Mouse (Mus musculus) hindbrain, embryonic 15.5 days (tissue): Measurements from ENCODE around the gene Gimap1. TPM values are rescaled to one million over a fixed set of nuclear protein-coding genes. Genes with fewer than 3 reads are reported as not detected.

ENCODE experiments used
- ATAC-seq: fragments of 200-750 bp; cut with Nextera tagmentation; 2 replicates; pipeline ENCODE4 v1.8.0; 2017; ENCODE audit warnings: low read depth, moderate number of reproducible peaks, moderate TSS enrichment; ENCODE audit not compliant: low FRiP score
- H3K27ac ChIP-seq: fragments of 300-500 bp; sonication (generic); replicated peaks from 2 replicates; pipeline ENCODE4 v1.5.1; 2015; ENCODE audit warnings: mild to moderate bottlenecking, inconsistent platforms
- H3K27me3 ChIP-seq: fragments of 300-500 bp; sonication (generic); 2 replicates; pipeline ENCODE4 v1.6.1; 2015; ENCODE audit warnings: control low read depth, inconsistent platforms
- H3K36me3 ChIP-seq: fragments of 300-500 bp; sonication (generic); 2 replicates; pipeline ENCODE4 v1.6.1; 2015; ENCODE audit warnings: control low read depth, inconsistent platforms
- H3K4me1 ChIP-seq: fragments of 300-500 bp; sonication (generic); replicated peaks from 2 replicates; pipeline ENCODE4 v1.6.1; 2015; ENCODE audit warnings: control low read depth, inconsistent platforms
- H3K4me2 ChIP-seq: fragments of 300-500 bp; sonication (generic); 2 replicates; pipeline ENCODE4 v1.6.1; 2015; ENCODE audit warnings: moderate library complexity, mild to moderate bottlenecking, inconsistent platforms
- H3K4me3 ChIP-seq: fragments of 300-500 bp; sonication (generic); 2 replicates; pipeline ENCODE4 v1.5.1; 2015; ENCODE audit warnings: mild to moderate bottlenecking, inconsistent platforms
- H3K9ac ChIP-seq: fragments of 300-500 bp; sonication (generic); 2 replicates; pipeline ENCODE4 v1.6.1; 2015; ENCODE audit warnings: inconsistent platforms
- H3K9me3 ChIP-seq: fragments of 300-500 bp; sonication (generic); 2 replicates; pipeline ENCODE4 v1.6.1; 2016; ENCODE audit warnings: control low read depth, inconsistent platforms
- WGBS: fragments of 180-500 bp; shearing (Covaris S2); methylation state at CpG from one replicate; pipeline ENCODE4 v1.1.7; 2015; 5-methylcytosine and 5-hydroxymethylcytosine counted together
- polyA plus RNA-seq: library from polyadenylated mRNA; unstranded; fragments of >200 nt; fragmentation: Nextera tagmentation; extraction: Ambion mirVana; gene quantifications from 2 replicates; pipeline ENCODE4 v1.2.1, GENCODE M21; 2015

Gimap1 gene
- polyA plus RNA-seq, 1 experiment from 2014 or later: 6.5 TPM

GRCm38 (mm10) chr6:48741711-48742206 lies 2.9 kb downstream of the Gimap1 start:
- peak overlapping the region; percentile 60 for H3K4me3 ChIP-seq
- 23% methylated on average over 9 of the region's 9 CpGs for WGBS
- no peaks in the 10 kb centered on the region for H3K9me3 ChIP-seq
- no peaks in the 10 kb centered on the region for H3K36me3 ChIP-seq
- peak; percentile 72; the same call in 1 of the 2 replicates for ATAC-seq
- H3K4me2 ChIP-seq: peak overlapping the region; percentile 97
- no peak overlapping the region for H3K27ac ChIP-seq
- H3K9ac ChIP-seq: no peak overlapping the region
- peaks cover 18% of the 10 kb centered on the region; the same call in 1 of the 2 replicates for H3K4me1 ChIP-seq
- peaks cover 25% of the 10 kb centered on the region for H3K27me3 ChIP-seq

GRCm38 (mm10) chr6:48742422-48743351 lies 3.8 kb downstream of the Gimap1 start:
- Histone ChIP-seq H3K9ac (peak overlapping the region; percentile 56), H3K27me3 (peaks cover 25% of the 10 kb centered on the region), H3K4me3 (peak overlapping the region; percentile 60), H3K4me2 (peak overlapping the region; percentile 97), H3K9me3 (no peaks in the 10 kb centered on the region), H3K36me3 (no peaks in the 10 kb centered on the region), H3K27ac (peak overlapping the region; percentile 70), H3K4me1 (peaks cover 18% of the 10 kb centered on the region; the same call in 1 of the 2 replicates)
- ATAC-seq: peak; percentile 80
- WGBS: 2% methylated on average over 52 of the region's 52 CpGs

- H3K36me3 ChIP-seq: no peaks in the 10 kb centered on the region
- no peak overlapping the region for H3K4me2 ChIP-seq
- no peak for ATAC-seq
- H3K27ac ChIP-seq: no peak overlapping the region
- no peak overlapping the region for H3K9ac ChIP-seq
- 61% methylated on average over 2 of the region's 2 CpGs for WGBS
- H3K4me1 ChIP-seq: peaks cover 18% of the 10 kb centered on the region; the same call in 1 of the 2 replicates
- H3K27me3 ChIP-seq: peaks cover 25% of the 10 kb centered on the region
- no peaks in the 10 kb centered on the region for H3K9me3 ChIP-seq
- H3K4me3 ChIP-seq: no peak overlapping the region
Measured at GRCm38 (mm10) chr6:48745490-48745889, 6.6 kb downstream of the Gimap1 start.

GRCm38 (mm10) chr6:48745959-48746889 lies 7.4 kb downstream of the Gimap1 start, which contains the start of gene Gimap5:
Gimap5 (plus strand) TSS chr6:48746197.
- Histone ChIP-seq H3K36me3 (no peaks in the 10 kb centered on the region), H3K4me3 (no peak within 1 kb of the TSS), H3K27me3 (peaks cover 23% of the 10 kb centered on the region), H3K9me3 (no peaks in the 10 kb centered on the region), H3K4me2 (no peak within 1 kb of the TSS), H3K27ac (no peak within 1 kb of the TSS), H3K9ac (no peak within 1 kb of the TSS), H3K4me1 (peaks cover 18% of the 10 kb centered on the region; the same call in 1 of the 2 replicates)
- 44% methylated on average over 16 of the region's 16 CpGs for WGBS
- ATAC-seq: no peak

GRCm38 (mm10) chr6:48747091-48747966 lies 8.5 kb downstream of the Gimap1 start:
- WGBS: 79% methylated on average over 7 of the region's 7 CpGs
- no peak overlapping the region for H3K4me3 ChIP-seq
- H3K27ac ChIP-seq: no peak overlapping the region
- H3K36me3 ChIP-seq: no peaks in the 10 kb centered on the region
- H3K4me1 ChIP-seq: peaks cover 11% of the 10 kb centered on the region; the same call in 1 of the 2 replicates
- no peak for ATAC-seq
- no peak overlapping the region for H3K9ac ChIP-seq
- peaks cover 14% of the 10 kb centered on the region for H3K27me3 ChIP-seq
- no peak overlapping the region for H3K4me2 ChIP-seq
- H3K9me3 ChIP-seq: no peaks in the 10 kb centered on the region

GRCm38 (mm10) chr6:48763567-48764270 lies 24.9 kb downstream of the Gimap1 start:
- Histone ChIP-seq H3K27ac (no peak overlapping the region), H3K27me3 (no peaks in the 10 kb centered on the region), H3K4me3 (no peak overlapping the region), H3K9me3 (no peaks in the 10 kb centered on the region), H3K4me1 (no peaks in the 10 kb centered on the region), H3K4me2 (no peak overlapping the region), H3K36me3 (no peaks in the 10 kb centered on the region), H3K9ac (no peak overlapping the region)
- 69% methylated on average over 7 of the region's 7 CpGs for WGBS
- ATAC-seq: no peak

GRCm38 (mm10) chr6:48764496-48764895 lies 25.6 kb downstream of the Gimap1 start:
- 98% methylated on average over 10 of the region's 10 CpGs for WGBS
- ATAC-seq: no peak

GRCm38 (mm10) chr6:48768178-48768869 lies 29.5 kb downstream of the Gimap1 start:
- WGBS: 74% methylated on average over 9 of the region's 9 CpGs
- Histone ChIP-seq H3K4me3 (no peak overlapping the region), H3K27ac (no peak overlapping the region), H3K27me3 (no peaks in the 10 kb centered on the region), H3K4me1 (no peaks in the 10 kb centered on the region; the same call in 1 of the 2 replicates), H3K4me2 (no peak overlapping the region), H3K36me3 (no peaks in the 10 kb centered on the region), H3K9me3 (no peaks in the 10 kb centered on the region), H3K9ac (no peak overlapping the region)
- no peak for ATAC-seq

More at GRCm38 (mm10) chr6:48764496-48764895, 25.6 kb downstream of the Gimap1 start:
- no peak overlapping the region for H3K4me2 ChIP-seq
- no peak overlapping the region for H3K9ac ChIP-seq
- H3K4me1 ChIP-seq: no peaks in the 10 kb centered on the region
- no peaks in the 10 kb centered on the region for H3K36me3 ChIP-seq
- no peaks in the 10 kb centered on the region for H3K27me3 ChIP-seq
- H3K27ac ChIP-seq: no peak overlapping the region
- H3K9me3 ChIP-seq: no peaks in the 10 kb centered on the region
- no peak overlapping the region for H3K4me3 ChIP-seq

- Histone ChIP-seq H3K9ac (no peak overlapping the region), H3K4me1 (no peaks in the 10 kb centered on the region; the same call in 1 of the 2 replicates), H3K9me3 (no peaks in the 10 kb centered on the region), H3K4me2 (no peak overlapping the region), H3K27me3 (no peaks in the 10 kb centered on the region), H3K27ac (no peak overlapping the region), H3K36me3 (no peaks in the 10 kb centered on the region), H3K4me3 (no peak overlapping the region)
- 90% methylated on average over 3 of the region's 3 CpGs for WGBS
- ATAC-seq: no peak
Measured at GRCm38 (mm10) chr6:48768933-48769332, 30.1 kb downstream of the Gimap1 start.

- Histone ChIP-seq H3K27me3 (no peaks in the 10 kb centered on the region), H3K9ac (no peak within 1 kb of the TSS), H3K9me3 (no peaks in the 10 kb centered on the region), H3K4me3 (no peak within 1 kb of the TSS), H3K36me3 (no peaks in the 10 kb centered on the region), H3K27ac (no peak within 1 kb of the TSS), H3K4me2 (no peak within 1 kb of the TSS), H3K4me1 (no peaks in the 10 kb centered on the region; the same call in 1 of the 2 replicates)
- WGBS: 93% methylated on average over 3 of the region's 3 CpGs
- ATAC-seq: no peak
Measured at GRCm38 (mm10) chr6:48770696-48771095, 31.8 kb downstream of the Gimap1 start, which contains the start of gene Gimap3. Gimap3 (minus strand) TSS chr6:48770851.
